Mouse (Mus musculus): ENCODE measurements around the gene Mrpl44. TPM values are rescaled to one million over a fixed set of nuclear protein-coding genes. Genes with fewer than 3 reads are reported as not detected.

Mrpl44 gene
- polyA plus RNA-seq, 1 experiment from 2014 or later, result 55.6 TPM

DNA sequence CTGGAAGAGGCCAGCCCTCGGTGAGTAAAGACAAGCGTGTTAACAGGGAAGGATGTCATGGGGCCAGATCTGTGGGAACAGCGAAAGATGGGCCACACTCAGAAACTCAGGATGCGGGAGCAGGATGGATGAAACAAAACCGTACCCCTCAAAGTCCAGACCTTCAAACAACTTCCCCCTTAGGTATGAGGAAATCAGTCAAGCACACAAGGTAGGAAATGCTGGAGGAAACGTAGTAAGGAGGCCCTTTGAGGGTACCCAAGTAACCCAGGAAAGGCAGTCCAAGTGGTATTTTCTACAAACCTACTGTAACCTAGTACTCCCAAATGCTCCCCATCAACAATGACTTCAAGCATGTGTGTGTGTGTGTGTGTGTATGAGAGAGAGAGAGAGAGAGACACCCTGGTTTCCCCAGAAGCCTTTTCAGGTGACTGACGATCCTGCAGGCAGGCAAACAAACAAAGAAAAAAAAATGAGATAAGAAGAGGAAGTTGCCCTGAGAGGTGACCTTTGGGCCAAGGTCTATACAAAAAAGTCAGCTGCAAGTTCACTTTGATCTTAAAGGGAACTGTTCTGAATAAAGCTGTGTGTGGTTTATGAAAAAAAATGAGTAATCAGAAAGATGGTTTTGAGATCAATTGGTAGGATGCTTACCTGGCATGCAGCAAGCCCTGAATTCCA is 23.7 kb upstream of the Mrpl44 start:
- Histone ChIP-seq H3K27me3 (ENCODE audit: control insufficient read depth, insufficient read depth, low read length) (no peaks in the 10 kb centered on the region), H3K4me1 (replicated peaks; ENCODE audit: control insufficient read depth, insufficient read depth, low read length) (no peaks in the 10 kb centered on the region), H3K9ac (ENCODE audit: low read length) (no peak overlapping the region), H3K9me3 (ENCODE audit: control insufficient read depth, low read length) (no peaks in the 10 kb centered on the region), H3K4me3 (ENCODE audit: low read depth, low read length) (no peak overlapping the region), H3K36me3 (ENCODE audit: control insufficient read depth, insufficient read depth, low read length) (no peaks in the 10 kb centered on the region), H3K27ac (ENCODE audit: low read depth, low read length) (no peak overlapping the region), H3K4me2 (ENCODE audit: low read depth, low read length, severe bottlenecking) (no peak overlapping the region)
- WGBS, result 84% methylated on average over 7 of the region's 7 CpGs
- DNase-seq (ENCODE audit: low spot score) (no peak), ATAC-seq (replicated peaks; ENCODE audit: low FRiP score) (no peak)

DNA sequence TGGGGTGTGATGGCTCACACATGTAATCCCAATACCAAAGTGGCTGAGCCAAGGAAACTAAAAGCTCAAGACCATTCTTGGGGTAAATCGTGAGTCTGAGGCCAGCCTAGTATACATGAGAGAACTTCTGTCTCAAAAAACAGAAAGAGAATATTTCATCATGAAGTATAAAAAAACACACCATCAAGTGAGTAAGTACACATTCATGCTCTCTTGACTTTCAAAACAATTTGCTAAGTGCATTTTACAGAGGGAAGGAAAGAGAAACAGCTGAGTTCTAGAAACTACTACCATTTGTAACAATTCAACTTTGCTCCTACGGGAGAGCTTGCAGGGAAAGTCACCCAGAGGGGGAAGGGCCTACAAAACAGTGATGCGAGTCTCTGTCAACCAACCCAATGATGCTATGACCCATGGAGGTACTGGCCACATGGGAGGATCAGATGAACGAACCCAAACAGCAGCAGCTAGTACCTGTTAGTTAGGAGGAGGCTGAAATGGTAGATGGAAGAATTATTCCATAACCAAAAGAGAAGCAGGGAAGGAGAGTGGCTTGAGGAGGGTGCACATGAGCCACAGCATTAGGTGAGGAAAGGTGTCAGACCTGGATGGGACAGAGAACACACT is 23.0 kb upstream of the Mrpl44 start:
- H3K4me1 ChIP-seq (replicated peaks; ENCODE audit: control insufficient read depth, insufficient read depth, low read length), result no peaks in the 10 kb centered on the region
- H3K27ac ChIP-seq (ENCODE audit: low read depth, low read length), result no peak overlapping the region
- DNase-seq (ENCODE audit: low spot score) (no peak), ATAC-seq (replicated peaks; ENCODE audit: low FRiP score) (no peak)
- no peak overlapping the region for H3K4me3 ChIP-seq (ENCODE audit: low read depth, low read length)
- no peak overlapping the region for H3K9ac ChIP-seq (ENCODE audit: low read length)
- no peaks in the 10 kb centered on the region for H3K27me3 ChIP-seq (ENCODE audit: control insufficient read depth, insufficient read depth, low read length)
- 89% methylated on average over 4 of the region's 4 CpGs for WGBS
- no peak overlapping the region for H3K4me2 ChIP-seq (ENCODE audit: low read depth, low read length, severe bottlenecking)
- H3K36me3 ChIP-seq (ENCODE audit: control insufficient read depth, insufficient read depth, low read length), result no peaks in the 10 kb centered on the region
- H3K9me3 ChIP-seq (ENCODE audit: control insufficient read depth, low read length), result no peaks in the 10 kb centered on the region

DNA sequence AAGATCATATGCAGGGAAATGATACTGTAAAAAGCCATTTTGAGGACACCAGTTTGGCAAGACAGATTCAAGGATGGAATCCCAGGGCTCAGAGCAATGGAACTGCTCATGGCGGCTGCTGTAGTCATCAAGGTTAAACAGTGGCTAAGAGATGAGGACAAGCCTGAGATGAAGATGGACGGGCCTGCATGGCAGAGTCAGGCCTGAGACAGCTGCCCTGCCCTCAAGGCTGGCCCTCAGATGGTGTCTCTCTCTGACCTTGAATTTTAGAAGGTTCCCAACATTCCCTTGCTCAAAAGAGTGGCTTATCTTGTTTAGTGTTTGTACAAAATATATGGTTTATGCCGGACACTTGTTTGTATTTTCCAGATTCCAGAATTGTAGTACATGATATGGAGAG is 22.4 kb upstream of the Mrpl44 start:
- DNase-seq (ENCODE audit: low spot score) (no peak), ATAC-seq (replicated peaks; ENCODE audit: low FRiP score) (no peak)
- 90% methylated on average over 3 of the region's 3 CpGs for WGBS
- Histone ChIP-seq H3K4me3 (ENCODE audit: low read depth, low read length) (no peak overlapping the region), H3K4me1 (replicated peaks; ENCODE audit: control insufficient read depth, insufficient read depth, low read length) (no peaks in the 10 kb centered on the region), H3K9me3 (ENCODE audit: control insufficient read depth, low read length) (no peaks in the 10 kb centered on the region), H3K4me2 (ENCODE audit: low read depth, low read length, severe bottlenecking) (no peak overlapping the region), H3K27ac (ENCODE audit: low read depth, low read length) (no peak overlapping the region), H3K36me3 (ENCODE audit: control insufficient read depth, insufficient read depth, low read length) (no peaks in the 10 kb centered on the region), H3K27me3 (ENCODE audit: control insufficient read depth, insufficient read depth, low read length) (no peaks in the 10 kb centered on the region), H3K9ac (ENCODE audit: low read length) (no peak overlapping the region)

DNA sequence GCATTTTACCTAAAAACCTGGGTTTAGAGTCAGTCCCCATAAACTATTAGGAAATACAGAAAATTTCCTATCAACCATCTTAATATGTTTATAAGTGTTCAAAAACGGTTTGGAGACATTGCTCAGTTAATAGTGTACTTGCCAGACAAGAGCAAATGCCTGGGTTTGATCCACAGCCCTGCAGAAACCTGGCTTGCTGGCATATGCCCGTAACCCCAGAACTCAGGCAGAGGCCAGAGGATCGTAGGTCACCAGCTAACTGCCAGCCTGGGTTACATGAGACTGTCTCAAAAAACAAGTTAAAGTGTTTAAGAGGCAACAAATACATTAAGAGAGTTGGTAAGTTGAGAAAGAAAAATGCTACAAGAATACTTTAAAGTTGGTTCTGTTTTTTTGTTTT is 20.9 kb upstream of the Mrpl44 start:
- H3K4me1 ChIP-seq (replicated peaks; ENCODE audit: control insufficient read depth, insufficient read depth, low read length), result 0 out of 2 replicates have a peak, but pooled peaks cover 2% of the 10 kb centered on the region
- H3K27ac ChIP-seq (ENCODE audit: low read depth, low read length), result no peak overlapping the region
- no peaks in the 10 kb centered on the region for H3K27me3 ChIP-seq (ENCODE audit: control insufficient read depth, insufficient read depth, low read length)
- H3K36me3 ChIP-seq (ENCODE audit: control insufficient read depth, insufficient read depth, low read length), result no peaks in the 10 kb centered on the region
- no peak for ATAC-seq (replicated peaks; ENCODE audit: low FRiP score)
- DNase-seq (ENCODE audit: low spot score), result no peak
- no peak overlapping the region for H3K4me2 ChIP-seq (ENCODE audit: low read depth, low read length, severe bottlenecking)
- WGBS, result 87% methylated on average over 3 of the region's 3 CpGs
- H3K4me3 ChIP-seq (ENCODE audit: low read depth, low read length), result no peak overlapping the region
- no peak overlapping the region for H3K9ac ChIP-seq (ENCODE audit: low read length)
- no peaks in the 10 kb centered on the region for H3K9me3 ChIP-seq (ENCODE audit: control insufficient read depth, low read length)

DNA sequence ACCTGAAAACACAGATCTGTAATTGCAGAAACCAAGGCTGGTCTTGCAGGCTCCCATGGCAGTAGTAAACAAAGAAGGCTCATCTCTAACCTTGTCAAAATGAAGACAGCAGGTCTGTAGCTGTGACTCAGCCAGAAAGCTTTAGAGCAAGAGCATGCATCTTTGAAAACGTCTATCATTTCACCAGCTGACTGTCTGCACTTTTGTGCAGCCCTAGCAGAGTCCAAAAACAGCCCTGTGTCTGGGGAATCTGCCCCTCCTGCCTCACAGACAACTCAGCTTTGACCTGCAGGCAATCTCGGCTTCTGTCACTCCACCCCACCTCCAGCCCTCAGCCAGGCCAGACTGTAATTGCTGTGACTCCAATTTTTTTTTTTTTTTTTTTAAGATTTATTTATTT is 20.4 kb upstream of the Mrpl44 start:
- no peak for ATAC-seq (replicated peaks; ENCODE audit: low FRiP score)
- Histone ChIP-seq H3K27ac (ENCODE audit: low read depth, low read length) (no peak overlapping the region), H3K9ac (ENCODE audit: low read length) (no peak overlapping the region), H3K36me3 (ENCODE audit: control insufficient read depth, insufficient read depth, low read length) (no peaks in the 10 kb centered on the region), H3K27me3 (ENCODE audit: control insufficient read depth, insufficient read depth, low read length) (no peaks in the 10 kb centered on the region), H3K9me3 (ENCODE audit: control insufficient read depth, low read length) (no peaks in the 10 kb centered on the region), H3K4me2 (ENCODE audit: low read depth, low read length, severe bottlenecking) (no peak overlapping the region), H3K4me3 (ENCODE audit: low read depth, low read length) (no peak overlapping the region), H3K4me1 (replicated peaks; ENCODE audit: control insufficient read depth, insufficient read depth, low read length) (0 out of 2 replicates have a peak, but pooled peaks cover 5% of the 10 kb centered on the region)
- WGBS, result 74% methylated on average over 2 of the region's 2 CpGs
- DNase-seq (ENCODE audit: low spot score), result no peak

DNA sequence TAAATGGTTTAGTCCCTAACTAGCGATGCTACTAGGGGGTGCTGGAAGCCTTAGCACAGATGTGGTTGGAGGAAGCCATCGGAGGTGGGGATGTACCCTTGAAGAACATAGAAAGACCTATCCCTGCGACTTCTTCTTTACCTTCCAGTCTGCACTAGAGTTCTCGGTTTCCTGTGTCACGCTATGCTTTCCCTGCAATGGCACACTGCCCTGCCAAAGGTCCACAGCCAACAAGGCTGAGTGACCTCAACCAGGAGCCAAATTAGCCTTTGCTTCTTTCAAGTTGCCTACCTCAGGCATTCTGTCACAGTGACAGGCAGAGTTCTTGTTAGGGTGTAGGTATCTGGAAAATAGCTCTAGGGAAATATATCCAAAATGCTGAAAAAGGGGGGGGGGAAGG is 19.4 kb upstream of the Mrpl44 start:
- 89% methylated on average over 5 of the region's 5 CpGs for WGBS
- no peak for ATAC-seq (replicated peaks; ENCODE audit: low FRiP score)
- no peak overlapping the region for H3K4me3 ChIP-seq (ENCODE audit: low read depth, low read length)
- no peak overlapping the region for H3K27ac ChIP-seq (ENCODE audit: low read depth, low read length)
- H3K9ac ChIP-seq (ENCODE audit: low read length), result no peak overlapping the region
- no peaks in the 10 kb centered on the region for H3K27me3 ChIP-seq (ENCODE audit: control insufficient read depth, insufficient read depth, low read length)
- no peaks in the 10 kb centered on the region for H3K36me3 ChIP-seq (ENCODE audit: control insufficient read depth, insufficient read depth, low read length)
- H3K4me1 ChIP-seq (replicated peaks; ENCODE audit: control insufficient read depth, insufficient read depth, low read length), result 0 out of 2 replicates have a peak, but pooled peaks cover 5% of the 10 kb centered on the region
- no peak overlapping the region for H3K4me2 ChIP-seq (ENCODE audit: low read depth, low read length, severe bottlenecking)
- H3K9me3 ChIP-seq (ENCODE audit: control insufficient read depth, low read length), result no peaks in the 10 kb centered on the region
- DNase-seq (ENCODE audit: low spot score), result no peak

DNA sequence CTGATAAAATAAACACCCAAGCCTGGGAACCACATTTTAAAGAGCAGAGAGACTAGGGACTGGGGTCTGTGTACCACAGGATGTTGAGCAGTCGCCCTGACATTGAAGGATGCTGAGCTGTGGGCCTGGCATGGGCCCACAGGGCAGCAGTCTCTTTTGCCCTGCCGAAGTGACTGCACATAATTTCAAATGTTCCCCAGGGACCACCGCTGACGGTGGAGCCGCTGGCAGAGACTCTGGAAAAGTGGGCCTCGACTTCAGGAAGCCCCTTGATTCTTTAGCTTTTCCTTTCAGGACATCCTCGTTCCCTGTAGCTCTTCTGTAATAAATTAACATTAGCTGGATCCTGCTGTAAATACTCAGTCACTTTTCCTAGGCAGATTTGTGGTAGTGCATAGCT is 18.7 kb upstream of the Mrpl44 start:
- Histone ChIP-seq H3K36me3 (ENCODE audit: control insufficient read depth, insufficient read depth, low read length) (no peaks in the 10 kb centered on the region), H3K4me2 (ENCODE audit: low read depth, low read length, severe bottlenecking) (no peak overlapping the region), H3K27ac (ENCODE audit: low read depth, low read length) (no peak overlapping the region), H3K9me3 (ENCODE audit: control insufficient read depth, low read length) (no peaks in the 10 kb centered on the region), H3K4me3 (ENCODE audit: low read depth, low read length) (no peak overlapping the region), H3K4me1 (replicated peaks; ENCODE audit: control insufficient read depth, insufficient read depth, low read length) (0 out of 2 replicates have a peak, but pooled peaks cover 5% of the 10 kb centered on the region), H3K9ac (ENCODE audit: low read length) (no peak overlapping the region), H3K27me3 (ENCODE audit: control insufficient read depth, insufficient read depth, low read length) (no peaks in the 10 kb centered on the region)
- ATAC-seq (replicated peaks; ENCODE audit: low FRiP score), result no peak
- WGBS, result 82% methylated on average over 7 of the region's 7 CpGs
- DNase-seq (ENCODE audit: low spot score), result no peak

DNA sequence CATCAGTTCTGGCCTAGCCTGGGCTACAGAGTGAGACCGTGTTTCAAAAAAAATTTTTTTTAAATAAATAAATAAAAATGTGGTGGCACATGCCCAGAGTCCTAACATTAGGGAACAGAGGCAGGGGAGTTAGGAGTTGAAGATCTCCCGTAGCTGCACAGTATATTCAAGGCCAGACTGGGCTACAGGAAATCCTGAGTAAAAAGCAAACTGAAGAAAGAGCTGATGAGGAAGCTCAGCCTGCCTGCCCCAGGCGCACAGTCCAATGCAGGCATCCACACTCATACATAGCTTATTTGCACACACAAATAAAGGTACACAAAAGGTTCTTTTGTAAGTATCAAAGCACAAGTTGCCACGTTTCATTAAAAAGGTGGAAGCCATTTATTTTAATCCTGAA is 18.2 kb upstream of the Mrpl44 start:
- Histone ChIP-seq H3K4me1 (replicated peaks; ENCODE audit: control insufficient read depth, insufficient read depth, low read length) (0 out of 2 replicates have a peak, but pooled peaks cover 5% of the 10 kb centered on the region), H3K27me3 (ENCODE audit: control insufficient read depth, insufficient read depth, low read length) (no peaks in the 10 kb centered on the region), H3K27ac (ENCODE audit: low read depth, low read length) (no peak overlapping the region), H3K4me3 (ENCODE audit: low read depth, low read length) (no peak overlapping the region), H3K9ac (ENCODE audit: low read length) (no peak overlapping the region), H3K4me2 (ENCODE audit: low read depth, low read length, severe bottlenecking) (no peak overlapping the region), H3K9me3 (ENCODE audit: control insufficient read depth, low read length) (no peaks in the 10 kb centered on the region), H3K36me3 (ENCODE audit: control insufficient read depth, insufficient read depth, low read length) (no peaks in the 10 kb centered on the region)
- ATAC-seq (replicated peaks; ENCODE audit: low FRiP score) (no peak), DNase-seq (ENCODE audit: low spot score) (no peak)
- 78% methylated on average over 4 of the region's 4 CpGs for WGBS

DNA sequence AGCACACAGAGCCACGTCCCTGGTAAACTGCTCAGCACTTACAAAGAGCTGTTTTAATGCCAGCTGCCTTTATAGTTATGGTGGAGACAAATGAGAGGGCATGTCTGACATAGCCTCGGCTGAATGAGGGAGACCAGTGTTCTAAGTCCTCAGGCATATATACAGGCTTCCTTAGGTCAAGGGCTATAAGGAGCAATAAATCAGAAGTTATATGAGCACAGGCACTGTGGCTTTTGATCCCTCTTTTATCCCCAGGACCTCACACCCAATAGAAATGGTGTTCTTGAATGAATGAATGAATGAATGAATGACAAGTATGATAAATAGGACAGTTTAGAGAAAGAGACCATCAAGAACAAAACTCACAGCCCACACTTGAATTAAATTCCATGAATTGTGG is 16.8 kb upstream of the Mrpl44 start:
- DNase-seq (ENCODE audit: low spot score), result no peak
- Histone ChIP-seq H3K9ac (ENCODE audit: low read length) (no peak overlapping the region), H3K4me3 (ENCODE audit: low read depth, low read length) (no peak overlapping the region), H3K27ac (ENCODE audit: low read depth, low read length) (no peak overlapping the region), H3K9me3 (ENCODE audit: control insufficient read depth, low read length) (no peaks in the 10 kb centered on the region), H3K36me3 (ENCODE audit: control insufficient read depth, insufficient read depth, low read length) (no peaks in the 10 kb centered on the region), H3K4me2 (ENCODE audit: low read depth, low read length, severe bottlenecking) (no peak overlapping the region), H3K4me1 (replicated peaks; ENCODE audit: control insufficient read depth, insufficient read depth, low read length) (0 out of 2 replicates have a peak, but pooled peaks cover 5% of the 10 kb centered on the region), H3K27me3 (ENCODE audit: control insufficient read depth, insufficient read depth, low read length) (no peaks in the 10 kb centered on the region)
- ATAC-seq (replicated peaks; ENCODE audit: low FRiP score), result no peak
- 52% methylated on average over 2 of the region's 2 CpGs for WGBS

All from forebrain, embryonic 11.5 days (tissue).